Mouse (Mus musculus) limb, embryonic 15.5 days (tissue): ENCODE data around the gene Kdm4b. TPM values are rescaled to one million over a fixed set of nuclear protein-coding genes. Genes with fewer than 3 reads are reported as not detected.

ENCODE experiments used
- ATAC-seq: fragments of 200-750 bp; cut with Nextera tagmentation; 2 replicates; pipeline ENCODE4 v1.8.0; 2017; ENCODE audit warnings: low read depth, moderate TSS enrichment; ENCODE audit not compliant: insufficient number of reproducible peaks, low FRiP score, low TSS enrichment
- H3K27ac ChIP-seq: fragments of 300-500 bp; sonication (generic); 2 replicates; pipeline ENCODE4 v1.5.1; 2015; ENCODE audit warnings: moderate library complexity, mild to moderate bottlenecking, inconsistent platforms
- H3K27me3 ChIP-seq: fragments of 300-500 bp; sonication (generic); 2 replicates; pipeline ENCODE4 v1.6.1; 2015; ENCODE audit warnings: inconsistent platforms
- H3K36me3 ChIP-seq: fragments of 300-500 bp; sonication (generic); 2 replicates; pipeline ENCODE4 v1.6.1; 2015; ENCODE audit warnings: inconsistent platforms
- H3K4me1 ChIP-seq: fragments of 300-500 bp; sonication (generic); 2 replicates; pipeline ENCODE4 v1.6.1; 2015; ENCODE audit warnings: inconsistent platforms
- H3K4me2 ChIP-seq: fragments of 300-500 bp; sonication (generic); 2 replicates; pipeline ENCODE4 v1.6.1; 2015; ENCODE audit warnings: mild to moderate bottlenecking, inconsistent platforms
- H3K4me3 ChIP-seq: fragments of 300-500 bp; sonication (generic); 2 replicates; pipeline ENCODE4 v1.5.1; 2015; ENCODE audit warnings: mild to moderate bottlenecking, inconsistent platforms
- H3K9ac ChIP-seq: fragments of 300-500 bp; sonication (generic); 2 replicates; pipeline ENCODE4 v1.6.1; 2015; ENCODE audit warnings: inconsistent platforms
- H3K9me3 ChIP-seq: fragments of 300-500 bp; sonication (generic); 2 replicates; pipeline ENCODE4 v1.6.1; 2016; ENCODE audit warnings: inconsistent platforms
- WGBS: fragments of 180-500 bp; shearing (Covaris S2); methylation state at CpG from one replicate; pipeline ENCODE4 v1.1.7; 2015; 5-methylcytosine and 5-hydroxymethylcytosine counted together
- polyA plus RNA-seq: library from polyadenylated mRNA; unstranded; fragments of >200 nt; fragmentation: Nextera tagmentation; extraction: Ambion mirVana; gene quantifications from 2 replicates; pipeline ENCODE4 v1.2.1, GENCODE M21; 2015

Kdm4b gene
- polyA plus RNA-seq, 1 experiment from 2014 or later = 37.3 TPM

- Histone ChIP-seq H3K9me3 (no peaks in the 10 kb centered on the region), H3K4me2 (peak overlapping the region; percentile 99), H3K4me1 (peaks cover 45% of the 10 kb centered on the region), H3K4me3 (peak overlapping the region; percentile 70), H3K27me3 (no peaks in the 10 kb centered on the region), H3K36me3 (peaks cover 20% of the 10 kb centered on the region), H3K27ac (peak overlapping the region; percentile 86), H3K9ac (no peak overlapping the region; the same call in 1 of the 2 replicates)
- peak; percentile 6; the same call in 1 of the 2 replicates for ATAC-seq
- WGBS = 26% methylated on average over 13 of the region's 13 CpGs
Observed at GRCm38 (mm10) chr17:56302363-56302996, 23.4 kb upstream of the Kdm4b start.

- peak within 1 kb of the TSS; percentile 86 for H3K27ac ChIP-seq
- peak; percentile 66 for ATAC-seq
- H3K27me3 ChIP-seq = no peaks in the 10 kb centered on the region
- H3K4me2 ChIP-seq = peak within 1 kb of the TSS; percentile 99
- peak within 1 kb of the TSS; percentile 55 for H3K9ac ChIP-seq
- H3K36me3 ChIP-seq = peaks cover 28% of the 10 kb centered on the region
- WGBS = under 1% methylated on average over 43 of the region's 43 CpGs
- peaks cover 51% of the 10 kb centered on the region for H3K4me1 ChIP-seq
- no peaks in the 10 kb centered on the region for H3K9me3 ChIP-seq
- peak within 1 kb of the TSS; percentile 70 for H3K4me3 ChIP-seq
Observed at GRCm38 (mm10) chr17:56303160-56303846, 22.6 kb upstream of the Kdm4b start, which contains the start of gene Uhrf1. TSS of gene Uhrf1 (plus strand) at chr17:56303321.

- Histone ChIP-seq H3K27ac (peak overlapping the region; percentile 86), H3K9ac (peak overlapping the region; percentile 55), H3K27me3 (no peaks in the 10 kb centered on the region), H3K36me3 (peaks cover 33% of the 10 kb centered on the region), H3K9me3 (no peaks in the 10 kb centered on the region), H3K4me2 (peak overlapping the region; percentile 99), H3K4me1 (peaks cover 51% of the 10 kb centered on the region), H3K4me3 (peak overlapping the region; percentile 70)
- peak; percentile 89 for ATAC-seq
- under 1% methylated on average over 62 of the region's 68 CpGs for WGBS
Observed at GRCm38 (mm10) chr17:56303847-56304586, 21.8 kb upstream of the Kdm4b start.

GRCm38 (mm10) chr17:56304718-56305117 lies 21.1 kb upstream of the Kdm4b start:
- peak overlapping the region; percentile 45 for H3K9ac ChIP-seq
- peak overlapping the region; percentile 70 for H3K4me3 ChIP-seq
- H3K4me2 ChIP-seq = peak overlapping the region; percentile 99
- peaks cover 40% of the 10 kb centered on the region for H3K36me3 ChIP-seq
- H3K9me3 ChIP-seq = no peaks in the 10 kb centered on the region
- 4% methylated on average over 11 of the region's 11 CpGs for WGBS
- H3K27ac ChIP-seq = peak overlapping the region; percentile 57; the same call in 1 of the 2 replicates
- H3K4me1 ChIP-seq = peaks cover 51% of the 10 kb centered on the region
- ATAC-seq = no peak
- H3K27me3 ChIP-seq = no peaks in the 10 kb centered on the region

GRCm38 (mm10) chr17:56305156-56305555 lies 20.7 kb upstream of the Kdm4b start:
- WGBS = 14% methylated on average over 9 of the region's 9 CpGs
- Histone ChIP-seq H3K36me3 (peaks cover 45% of the 10 kb centered on the region), H3K4me3 (peak overlapping the region; percentile 70), H3K9me3 (no peaks in the 10 kb centered on the region), H3K9ac (peak overlapping the region; percentile 45), H3K4me2 (peak overlapping the region; percentile 99), H3K4me1 (peaks cover 51% of the 10 kb centered on the region), H3K27ac (peak overlapping the region; percentile 57; the same call in 1 of the 2 replicates), H3K27me3 (no peaks in the 10 kb centered on the region)
- no peak for ATAC-seq

GRCm38 (mm10) chr17:56305826-56306225 lies 20.0 kb upstream of the Kdm4b start:
- peak overlapping the region; percentile 57; the same call in 1 of the 2 replicates for H3K27ac ChIP-seq
- 52% methylated on average over 8 of the region's 8 CpGs for WGBS
- H3K4me2 ChIP-seq = peak overlapping the region; percentile 99
- peaks cover 52% of the 10 kb centered on the region for H3K36me3 ChIP-seq
- H3K27me3 ChIP-seq = no peaks in the 10 kb centered on the region
- H3K9ac ChIP-seq = no peak overlapping the region
- peaks cover 51% of the 10 kb centered on the region for H3K4me1 ChIP-seq
- peak overlapping the region; percentile 70 for H3K4me3 ChIP-seq
- no peak for ATAC-seq
- H3K9me3 ChIP-seq = no peaks in the 10 kb centered on the region

- WGBS = 66% methylated on average over 6 of the region's 6 CpGs
- Histone ChIP-seq H3K4me3 (no peak overlapping the region), H3K36me3 (peaks cover 74% of the 10 kb centered on the region), H3K27ac (peak overlapping the region; percentile 60; the same call in 1 of the 2 replicates), H3K4me1 (peaks cover 43% of the 10 kb centered on the region), H3K27me3 (no peaks in the 10 kb centered on the region), H3K4me2 (no peak overlapping the region), H3K9ac (no peak overlapping the region), H3K9me3 (no peaks in the 10 kb centered on the region)
- no peak for ATAC-seq
Observed at GRCm38 (mm10) chr17:56308088-56308487, 17.8 kb upstream of the Kdm4b start.

- no peaks in the 10 kb centered on the region for H3K9me3 ChIP-seq
- H3K27ac ChIP-seq = no peak overlapping the region
- WGBS = 90% methylated on average over 15 of the region's 15 CpGs
- peaks cover 35% of the 10 kb centered on the region for H3K4me1 ChIP-seq
- ATAC-seq = no peak
- H3K9ac ChIP-seq = no peak overlapping the region
- peaks cover 86% of the 10 kb centered on the region for H3K36me3 ChIP-seq
- H3K4me2 ChIP-seq = no peak overlapping the region
- no peak overlapping the region for H3K4me3 ChIP-seq
- H3K27me3 ChIP-seq = no peaks in the 10 kb centered on the region
Observed at GRCm38 (mm10) chr17:56309191-56309945, 16.5 kb upstream of the Kdm4b start.

- H3K9me3 ChIP-seq = no peaks in the 10 kb centered on the region
- no peak overlapping the region for H3K4me2 ChIP-seq
- ATAC-seq = no peak
- H3K4me1 ChIP-seq = peaks cover 23% of the 10 kb centered on the region
- no peaks in the 10 kb centered on the region for H3K27me3 ChIP-seq
- H3K36me3 ChIP-seq = peaks cover 35% of the 10 kb centered on the region
- WGBS = 50% methylated on average over 3 of the region's 3 CpGs
- no peak overlapping the region for H3K9ac ChIP-seq
- H3K27ac ChIP-seq = peak overlapping the region; percentile 85; the same call in 1 of the 2 replicates
- H3K4me3 ChIP-seq = no peak overlapping the region
Observed at GRCm38 (mm10) chr17:56324419-56324818, 1.4 kb upstream of the Kdm4b start.

- peak overlapping the region; percentile 95 for H3K4me3 ChIP-seq
- H3K36me3 ChIP-seq = peaks cover 16% of the 10 kb centered on the region
- peaks cover 39% of the 10 kb centered on the region for H3K4me1 ChIP-seq
- H3K9me3 ChIP-seq = no peaks in the 10 kb centered on the region
- peak; percentile 2; the same call in 1 of the 2 replicates for ATAC-seq
- no peaks in the 10 kb centered on the region for H3K27me3 ChIP-seq
- under 1% methylated on average over 67 of the region's 67 CpGs for WGBS
- H3K27ac ChIP-seq = peak overlapping the region; percentile 97
- peak overlapping the region; percentile 77 for H3K4me2 ChIP-seq
- peak overlapping the region; percentile 91 for H3K9ac ChIP-seq
Observed at GRCm38 (mm10) chr17:56326153-56327147, 588 bp downstream of the Kdm4b start.
